Mouse (Mus musculus): ENCODE results near the gene Adgrd1.
"Not testable (repeated sequence)": the region's sequence is repeated elsewhere in the genome, so short reads cannot be mapped to it uniquely, and the experiment has no call there.

Adgrd1 gene

GRCm38 (mm10) chr5:129093158-129093557 is 3.4 kb upstream of the Adgrd1 start:
- no peak for DNase-seq (ENCODE audit: low read depth, low spot score)

- DNase-seq (ENCODE audit: low read depth, low spot score) = no peak
Measured at GRCm38 (mm10) chr5:129094236-129094635, 2.3 kb upstream of the Adgrd1 start.

DNA sequence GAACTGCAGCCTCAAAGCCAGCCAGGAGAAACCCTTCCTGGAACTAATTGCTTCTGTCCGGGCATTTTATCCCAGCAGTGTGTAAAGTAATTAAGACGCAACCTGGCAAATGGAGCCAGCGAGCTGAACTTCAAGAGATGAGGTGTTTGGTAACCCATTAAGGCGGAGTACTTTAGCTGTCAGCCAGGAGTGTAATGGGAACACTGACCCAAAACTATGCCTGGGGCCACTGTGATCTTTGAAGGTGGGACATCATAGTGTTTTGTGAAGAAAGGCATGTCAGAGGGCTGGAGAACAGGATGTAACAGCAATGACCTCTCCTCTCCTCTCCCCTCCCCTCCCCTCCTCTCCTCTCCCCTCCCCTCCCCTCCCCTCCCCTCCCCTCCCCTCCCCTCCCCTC is 7.5 kb downstream of the Adgrd1 start:
- no peak for DNase-seq (ENCODE audit: low read depth, low spot score)

- no peak for DNase-seq (ENCODE audit: low read depth, low spot score)
Measured at GRCm38 (mm10) chr5:129111729-129112128, 15.2 kb downstream of the Adgrd1 start.

- no peak for DNase-seq (ENCODE audit: low read depth, low spot score)
Measured at GRCm38 (mm10) chr5:129113741-129114476, 17.4 kb downstream of the Adgrd1 start.

DNA sequence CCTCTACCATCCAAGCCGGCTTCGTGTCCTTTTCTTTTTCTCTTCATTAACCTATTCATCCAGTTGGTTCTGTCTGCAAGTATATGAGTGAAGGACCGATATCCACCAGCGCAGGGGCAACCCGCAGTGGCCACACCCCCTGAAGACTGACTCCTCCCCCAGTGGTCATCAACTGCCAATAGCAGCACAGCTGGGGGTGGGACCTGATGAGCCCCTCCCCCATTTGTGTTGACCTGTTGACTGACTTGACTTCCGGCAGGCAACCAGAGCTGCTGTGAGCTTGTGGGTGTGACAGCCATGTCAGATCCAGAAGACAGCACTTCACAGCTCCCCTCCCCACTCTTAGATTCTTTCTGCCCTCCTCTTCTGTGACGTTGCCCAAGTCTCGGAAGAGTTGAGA is 19.7 kb downstream of the Adgrd1 start:
- no peak for DNase-seq (ENCODE audit: low read depth, low spot score)

GRCm38 (mm10) chr5:129117593-129118113 is 21.1 kb downstream of the Adgrd1 start:
- no peak for DNase-seq (ENCODE audit: low read depth, low spot score)

GRCm38 (mm10) chr5:129118523-129118922 is 22.0 kb downstream of the Adgrd1 start:
- DNase-seq (ENCODE audit: low read depth, low spot score) = no peak

GRCm38 (mm10) chr5:129119146-129119545 is 22.6 kb downstream of the Adgrd1 start:
- no peak for DNase-seq (ENCODE audit: low read depth, low spot score)

DNA sequence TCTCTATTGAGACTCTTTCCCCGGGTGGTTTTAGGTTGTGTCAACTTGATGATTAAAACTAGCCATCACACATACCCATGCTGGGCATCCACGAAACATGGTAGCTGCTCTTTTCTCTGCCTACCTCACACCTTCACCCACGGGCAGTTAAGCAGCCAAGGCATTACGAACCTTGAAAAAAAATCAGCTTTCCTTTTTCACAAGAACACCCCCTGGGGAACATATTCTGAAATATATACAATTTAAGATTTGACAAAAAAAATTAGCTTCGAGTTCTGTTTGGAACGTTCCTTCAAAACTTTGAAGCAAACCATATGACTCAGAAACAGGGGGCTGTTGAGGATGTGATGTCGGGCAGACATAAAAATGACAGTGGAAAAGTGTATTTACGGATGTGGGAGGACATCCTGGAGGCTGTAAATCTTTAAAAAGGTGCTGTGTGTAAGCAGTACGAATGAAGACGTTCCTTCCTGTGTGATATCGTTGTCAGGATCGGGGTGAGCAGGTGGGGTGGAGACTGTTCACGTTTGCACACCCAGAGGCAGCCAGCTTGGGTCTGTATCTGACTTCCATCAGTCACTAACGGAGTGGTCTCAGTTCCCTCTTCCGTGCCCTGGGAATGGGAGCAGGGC is 25.2 kb downstream of the Adgrd1 start:
- no peak for DNase-seq (ENCODE audit: low read depth, low spot score)

DNA sequence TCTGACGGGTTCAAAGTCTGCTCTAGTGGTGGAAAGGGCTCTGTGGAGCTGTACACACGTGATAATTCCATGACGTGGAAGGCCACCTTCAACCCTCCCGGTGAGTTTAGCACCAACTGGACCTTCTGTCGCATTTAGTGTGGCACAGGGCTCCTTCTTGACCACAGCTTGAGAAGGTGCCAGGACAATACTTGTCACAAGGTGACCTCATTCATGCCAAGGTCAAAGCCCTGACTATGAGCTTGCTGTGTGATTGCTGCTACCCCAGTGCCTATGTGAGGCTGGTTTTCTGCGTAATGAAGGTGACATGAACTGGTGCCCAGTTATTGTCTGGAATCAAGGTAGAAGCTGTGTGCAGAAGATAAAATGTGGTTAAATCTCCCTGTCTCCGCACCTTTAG is 25.9 kb downstream of the Adgrd1 start:
- DNase-seq (ENCODE audit: low read depth, low spot score) = no peak

- no peak for DNase-seq (ENCODE audit: low read depth, low spot score)
Measured at GRCm38 (mm10) chr5:129124070-129124828, 27.7 kb downstream of the Adgrd1 start.

GRCm38 (mm10) chr5:129128310-129128709 is 31.8 kb downstream of the Adgrd1 start:
- not testable (repeated sequence) for DNase-seq (ENCODE audit: low read depth, low spot score)

DNA sequence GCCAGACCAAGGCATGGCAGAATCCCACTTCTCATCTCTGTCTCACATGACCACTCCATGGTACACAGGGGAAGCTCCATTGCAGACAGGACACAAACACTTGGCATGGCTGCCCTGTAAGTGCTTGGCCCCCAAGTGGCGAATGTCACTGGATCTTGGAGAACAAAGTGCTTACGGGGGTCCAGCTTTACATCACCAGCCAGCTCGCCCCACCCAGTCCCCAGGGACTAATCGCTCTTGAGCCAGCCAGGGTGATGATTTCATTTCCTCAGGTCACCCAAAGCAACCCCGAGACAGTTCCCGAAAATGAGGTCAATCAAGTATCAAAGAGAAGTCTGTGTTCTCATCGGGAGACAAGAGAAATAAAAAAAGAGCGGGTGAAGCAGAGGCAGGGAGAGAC is 33.8 kb downstream of the Adgrd1 start:
- no peak for DNase-seq (ENCODE audit: low read depth, low spot score)

DNA sequence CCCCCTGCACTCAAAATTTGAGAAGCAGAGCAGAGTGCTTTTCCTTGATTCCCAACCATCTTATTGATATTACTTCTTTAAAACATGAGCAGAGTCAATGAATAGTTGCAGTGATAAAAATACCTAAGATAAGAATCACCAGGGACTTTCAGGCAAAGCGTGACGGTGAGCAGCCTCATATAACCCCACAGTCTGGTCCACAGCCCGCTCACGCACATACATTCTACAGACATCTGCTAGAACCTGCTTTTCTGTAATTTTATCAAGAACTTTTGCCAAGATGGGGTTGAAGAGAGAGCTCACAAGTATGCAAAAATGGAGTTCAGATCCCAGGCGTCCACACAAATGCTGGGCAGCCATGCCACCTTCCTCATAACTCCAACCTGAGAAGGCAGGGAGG is 40.9 kb downstream of the Adgrd1 start:
- no peak for DNase-seq (ENCODE audit: low read depth, low spot score)

GRCm38 (mm10) chr5:129138576-129138975 is 42.0 kb downstream of the Adgrd1 start:
- no peak for DNase-seq (ENCODE audit: low read depth, low spot score)

DNA sequence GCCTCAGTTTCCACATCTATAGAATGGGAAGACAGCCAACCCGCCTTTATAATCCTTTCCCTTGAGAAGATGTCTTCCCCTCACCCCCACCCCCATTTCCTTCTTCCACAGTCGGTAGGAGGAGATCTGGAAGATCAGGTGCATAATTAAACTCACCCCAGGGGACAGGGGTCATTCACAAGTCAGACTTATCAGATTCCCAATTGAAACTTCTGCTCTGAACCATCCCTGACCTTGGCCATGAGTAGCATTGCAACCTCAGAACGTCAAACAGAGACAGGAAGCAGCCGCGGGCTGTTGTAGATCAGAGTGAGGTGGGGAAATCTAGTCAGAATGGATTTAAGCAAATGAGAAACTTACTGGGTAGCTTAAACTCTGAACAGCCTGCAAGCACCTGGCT is 46.3 kb downstream of the Adgrd1 start:
- no peak for DNase-seq (ENCODE audit: low read depth, low spot score)

DNA sequence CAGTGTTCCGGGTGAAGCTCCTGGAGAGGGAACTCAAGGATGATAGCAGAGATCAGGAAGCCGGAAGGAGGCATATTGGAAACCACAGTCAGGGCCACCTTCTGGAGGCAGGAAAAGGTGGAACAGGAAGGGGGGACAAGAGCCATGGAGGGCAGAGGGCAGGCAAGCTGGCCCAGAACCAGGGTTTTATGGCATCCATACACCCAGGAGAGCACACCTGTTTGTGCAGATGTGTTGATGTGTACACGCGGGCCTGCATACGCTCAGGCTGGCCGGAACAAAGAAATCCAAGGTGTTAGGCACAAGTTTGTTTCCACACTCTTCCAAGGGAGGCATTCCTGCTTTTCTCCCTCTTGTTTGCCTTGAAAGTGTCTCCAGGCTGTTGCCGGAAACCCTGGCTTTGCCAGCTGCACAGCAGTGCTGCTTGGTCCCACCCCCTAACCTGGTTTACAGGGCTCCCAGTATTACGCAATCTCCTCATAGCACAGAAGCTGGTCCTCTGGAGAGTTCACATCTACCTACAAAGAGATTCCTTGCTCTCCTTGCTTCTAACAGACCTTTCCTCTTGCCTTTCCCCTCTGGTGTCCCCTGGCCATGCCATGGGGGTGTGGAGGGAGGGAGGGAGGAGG is 48.9 kb downstream of the Adgrd1 start:
- no peak for DNase-seq (ENCODE audit: low read depth, low spot score)

DNA sequence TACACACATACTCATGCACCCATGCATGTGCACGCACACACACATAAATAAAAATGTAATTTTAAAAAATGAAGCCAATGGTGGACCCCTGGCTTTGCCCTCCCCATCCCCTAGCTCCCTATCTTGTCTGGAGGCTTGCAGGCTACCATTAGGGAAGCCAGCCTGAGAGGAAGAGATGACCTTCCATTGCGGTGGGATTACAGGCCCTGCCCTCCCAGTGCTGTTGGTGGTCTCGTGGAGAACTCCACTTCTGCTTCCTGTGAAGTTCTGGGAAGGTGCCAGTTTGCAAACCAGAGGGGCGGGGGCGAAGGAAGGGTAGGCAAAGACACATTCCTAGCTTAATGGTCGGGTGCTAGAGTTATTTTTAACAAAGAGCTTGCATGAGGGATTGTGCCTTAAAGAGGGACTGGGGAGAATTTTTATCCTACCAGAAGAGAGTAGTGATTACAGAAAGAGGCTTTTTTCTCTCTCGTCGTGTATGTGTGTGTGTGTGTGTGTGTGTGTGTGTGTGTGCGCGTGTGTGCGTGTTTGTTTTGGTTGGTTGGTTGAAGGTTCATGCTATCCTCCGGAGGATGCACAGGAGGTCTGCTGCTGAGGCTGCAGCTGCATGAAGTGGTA is 50.5 kb downstream of the Adgrd1 start:
- no peak for DNase-seq (ENCODE audit: low read depth, low spot score)

DNA sequence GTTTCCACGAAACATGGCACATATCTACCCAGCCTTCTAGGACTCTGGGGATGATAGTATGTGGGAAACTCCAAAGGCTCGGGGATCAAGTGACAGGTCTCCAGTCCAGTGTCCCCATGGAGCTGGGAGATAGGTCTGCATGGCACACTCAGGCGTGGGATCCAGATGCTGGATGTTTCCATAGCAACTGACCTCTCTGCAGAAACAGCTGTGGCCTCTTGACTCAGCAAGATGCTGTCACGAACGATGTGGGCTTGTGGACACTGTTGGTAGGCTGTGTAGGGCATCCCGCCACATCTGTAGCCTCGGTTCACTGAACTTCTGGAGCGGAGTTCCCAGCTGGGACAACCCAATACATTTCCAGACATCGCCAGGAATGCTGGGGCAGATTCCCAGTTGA is 51.9 kb downstream of the Adgrd1 start:
- no peak for DNase-seq (ENCODE audit: low read depth, low spot score)
